Mouse (Mus musculus) forebrain, embryonic 10.5 days (tissue): Measurements from ENCODE around the gene Armc12. TPM values are rescaled to one million over a fixed set of nuclear protein-coding genes. Genes with fewer than 3 reads are reported as not detected.

Experiments
- DNase-seq: peaks from one replicate; pipeline ENCODE4 v3.0.0-alpha.2; 2017; ENCODE audit warnings: low spot score; ENCODE audit errors: extremely low spot score
- H3K27ac ChIP-seq: fragments of 300-500 bp; sonication (generic); 2 replicates; pipeline ENCODE4 v1.5.1; 2016; ENCODE audit warnings: mild to moderate bottlenecking
- H3K27me3 ChIP-seq: fragments of 300-500 bp; sonication (generic); 2 replicates; pipeline ENCODE4 v1.6.1; 2016; ENCODE audit warnings: mild to moderate bottlenecking; ENCODE audit not compliant: poor library complexity, severe bottlenecking
- H3K36me3 ChIP-seq: fragments of 300-500 bp; sonication (generic); replicated peaks from 2 replicates; pipeline ENCODE4 v1.6.1; 2016; ENCODE audit warnings: mild to moderate bottlenecking, moderate library complexity
- H3K4me1 ChIP-seq: fragments of 300-500 bp; sonication (generic); 2 replicates; pipeline ENCODE4 v1.6.1; 2016
- H3K4me3 ChIP-seq: fragments of 300-500 bp; sonication (generic); 2 replicates; pipeline ENCODE4 v1.5.1; 2016; ENCODE audit warnings: mild to moderate bottlenecking, moderate library complexity
- H3K9me3 ChIP-seq: fragments of 300-500 bp; sonication (generic); 2 replicates; pipeline ENCODE4 v1.6.1; 2016; ENCODE audit warnings: mild to moderate bottlenecking, moderate library complexity
- WGBS: fragments of 180-500 bp; shearing (Covaris S2); methylation state at CpG from one replicate; pipeline ENCODE4 v1.1.7; 2016; 5-methylcytosine and 5-hydroxymethylcytosine counted together
- polyA plus RNA-seq: library from polyadenylated mRNA; unstranded; fragments of >200 nt; fragmentation: Nextera tagmentation; extraction: Ambion mirVana; gene quantifications from 2 replicates; pipeline ENCODE4 v1.2.1, GENCODE M21; 2016

Armc12 gene
- polyA plus RNA-seq, 1 experiment from 2014 or later, result not detected

DNA sequence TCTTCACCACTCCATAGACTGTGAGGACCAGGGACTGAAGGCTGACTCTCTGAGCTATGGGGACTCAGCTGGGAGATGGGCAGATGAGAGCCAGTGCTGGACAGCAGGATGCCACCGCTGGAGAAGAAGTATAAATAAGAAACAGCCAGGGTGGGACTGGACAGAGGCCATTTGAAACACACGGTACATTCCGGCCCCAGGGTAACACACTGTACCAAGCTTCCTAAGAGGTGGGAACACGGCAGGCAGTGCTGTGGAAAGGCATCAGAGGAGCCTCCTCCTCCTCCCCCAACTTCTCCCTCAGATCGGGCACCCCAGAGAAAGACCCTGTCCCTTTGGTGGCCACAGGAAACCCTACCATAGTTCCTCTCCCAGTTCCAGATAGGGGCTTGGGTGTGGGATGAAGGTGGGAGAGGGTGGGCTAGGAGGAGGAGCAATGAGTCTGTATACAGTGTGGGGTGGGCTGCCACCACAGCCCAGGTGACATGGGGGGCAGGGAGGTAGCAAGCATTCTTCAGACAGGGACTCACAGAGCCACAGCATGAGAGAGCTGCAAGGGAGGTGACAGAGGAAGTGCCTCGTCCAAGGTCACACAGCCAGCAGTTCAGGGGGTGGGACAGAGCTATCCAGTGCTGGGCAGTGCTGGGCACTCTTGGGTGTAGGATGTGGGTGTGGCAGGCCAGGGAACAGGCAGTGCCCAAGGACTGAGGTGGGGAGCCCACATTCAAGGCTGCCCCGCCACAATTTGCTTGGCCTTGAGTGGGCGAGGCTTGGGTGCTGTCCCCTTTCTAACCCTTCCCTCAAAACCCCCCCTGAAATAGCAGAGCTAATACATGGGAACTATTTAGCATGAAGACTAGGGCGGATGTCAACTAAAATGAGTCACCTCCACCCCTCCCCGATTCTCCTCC lies 14.9 kb upstream of the Armc12 start:
- H3K9me3 ChIP-seq, result peaks cover 7% of the 10 kb centered on the region; the same call in 1 of the 2 replicates
- no peaks in the 10 kb centered on the region for H3K36me3 ChIP-seq
- H3K27ac ChIP-seq, result no peak overlapping the region
- WGBS, result 76% methylated on average over 10 of the region's 10 CpGs
- H3K4me3 ChIP-seq, result no peak overlapping the region
- H3K27me3 ChIP-seq, result peaks cover 75% of the 10 kb centered on the region
- peaks cover 64% of the 10 kb centered on the region for H3K4me1 ChIP-seq
- no peak for DNase-seq

DNA sequence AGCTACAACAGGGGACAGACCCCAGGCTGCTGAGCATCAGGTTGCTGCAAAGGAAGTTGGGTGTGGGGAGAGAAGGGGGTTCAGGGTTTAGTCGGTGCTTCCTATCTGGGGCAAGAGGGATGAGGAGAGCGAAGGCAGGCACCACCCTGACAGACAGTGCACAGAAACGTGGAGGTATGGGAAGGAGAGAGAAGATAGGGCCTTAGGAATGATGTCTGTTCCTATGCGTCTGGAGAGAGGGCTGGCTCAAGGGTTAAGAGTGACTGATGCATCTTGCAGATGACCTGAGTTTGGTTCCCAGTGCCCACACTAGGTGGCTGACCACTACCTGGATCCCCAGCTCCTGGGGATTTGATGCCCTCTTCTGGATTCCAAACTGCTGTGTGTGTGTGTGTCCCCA lies 13.7 kb upstream of the Armc12 start:
- WGBS, result 82% methylated on average over 4 of the region's 4 CpGs
- no peak for DNase-seq
- H3K4me1 ChIP-seq, result peaks cover 55% of the 10 kb centered on the region
- H3K36me3 ChIP-seq, result no peaks in the 10 kb centered on the region
- peaks cover 77% of the 10 kb centered on the region for H3K27me3 ChIP-seq
- no peak overlapping the region; the same call in 1 of the 2 replicates for H3K4me3 ChIP-seq
- no peak overlapping the region for H3K27ac ChIP-seq
- peaks cover 7% of the 10 kb centered on the region; the same call in 1 of the 2 replicates for H3K9me3 ChIP-seq

DNA sequence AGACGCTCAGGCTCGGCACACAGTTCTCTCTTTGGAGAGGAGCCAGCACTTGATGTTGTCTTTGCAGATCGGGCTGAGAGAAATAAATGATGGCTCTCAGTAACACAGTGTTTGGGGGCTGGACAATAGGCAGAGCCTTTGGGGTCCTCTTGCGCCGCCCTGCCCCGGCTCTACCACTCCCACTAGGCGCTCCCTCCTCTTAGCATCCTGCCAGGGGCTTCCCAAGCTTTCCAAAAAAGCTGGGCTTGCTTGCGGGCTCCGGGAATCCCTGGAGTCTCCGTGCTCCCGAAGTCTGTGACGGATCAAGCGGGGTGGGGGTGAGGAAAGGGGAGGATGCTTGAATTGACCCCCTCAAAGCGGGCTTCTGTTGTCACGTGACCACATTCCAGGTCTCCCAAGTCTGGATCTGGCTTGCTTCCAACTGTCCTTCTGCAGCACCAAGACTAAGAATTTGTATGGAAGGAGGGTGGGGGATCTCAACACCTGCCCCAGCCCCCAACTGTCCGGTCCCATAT lies 13.1 kb upstream of the Armc12 start, which contains the start of gene Fkbp5:
TSS of gene Fkbp5 (minus strand) at position 87 of the 515 bp plus-strand sequence.
- H3K27ac ChIP-seq, result peak within 1 kb of the TSS; percentile 85
- peak; percentile 34 for DNase-seq
- WGBS, result 6% methylated on average over 16 of the region's 16 CpGs

DNA sequence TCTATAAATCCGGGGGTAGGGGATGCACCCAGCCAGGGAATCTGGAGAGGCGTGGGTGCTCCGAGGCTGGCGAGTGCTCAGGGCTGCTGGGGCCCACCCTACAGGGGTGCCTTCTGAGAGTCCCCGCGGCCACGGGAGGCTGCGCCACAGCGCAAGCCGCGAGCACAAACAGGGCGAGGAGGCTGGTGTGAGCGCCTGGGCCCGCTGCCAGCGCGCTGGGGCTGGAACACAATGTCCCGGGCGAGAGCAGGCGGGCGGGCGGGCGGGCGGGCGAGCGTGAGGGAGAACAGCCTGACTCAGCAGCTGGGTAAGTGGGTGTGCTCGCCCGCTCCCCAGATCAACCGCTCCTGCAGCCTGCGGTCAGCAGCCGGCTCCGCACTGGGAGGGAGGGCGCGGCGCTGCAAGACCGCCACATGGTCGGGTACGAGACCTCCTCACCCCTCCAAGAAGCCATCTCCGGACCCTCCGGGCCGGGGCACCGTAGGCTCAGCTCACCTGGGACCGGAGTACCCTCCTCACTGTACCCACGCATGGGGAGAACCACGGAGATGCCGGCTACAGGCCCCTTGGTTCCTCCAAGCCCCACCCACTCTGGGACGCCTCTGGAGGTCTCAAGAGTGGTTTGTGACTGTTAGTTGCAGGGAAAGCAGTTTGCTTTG lies 12.5 kb upstream of the Armc12 start:
- peak; percentile 53 for DNase-seq
- Histone ChIP-seq H3K27ac (peak overlapping the region; percentile 85), H3K4me3 (peak overlapping the region; percentile 59), H3K4me1 (peaks cover 57% of the 10 kb centered on the region), H3K27me3 (peaks cover 78% of the 10 kb centered on the region), H3K36me3 (no peaks in the 10 kb centered on the region), H3K9me3 (peaks cover 7% of the 10 kb centered on the region; the same call in 1 of the 2 replicates)
- under 1% methylated on average over 46 of the region's 46 CpGs for WGBS

More for the DNA sequence above, 13.1 kb upstream of the Armc12 start, which contains the start of gene Fkbp5:
- Histone ChIP-seq H3K36me3 (no peaks in the 10 kb centered on the region), H3K4me3 (peak within 1 kb of the TSS; percentile 59), H3K27me3 (peaks cover 78% of the 10 kb centered on the region), H3K9me3 (peaks cover 7% of the 10 kb centered on the region; the same call in 1 of the 2 replicates), H3K4me1 (peaks cover 55% of the 10 kb centered on the region)

DNA sequence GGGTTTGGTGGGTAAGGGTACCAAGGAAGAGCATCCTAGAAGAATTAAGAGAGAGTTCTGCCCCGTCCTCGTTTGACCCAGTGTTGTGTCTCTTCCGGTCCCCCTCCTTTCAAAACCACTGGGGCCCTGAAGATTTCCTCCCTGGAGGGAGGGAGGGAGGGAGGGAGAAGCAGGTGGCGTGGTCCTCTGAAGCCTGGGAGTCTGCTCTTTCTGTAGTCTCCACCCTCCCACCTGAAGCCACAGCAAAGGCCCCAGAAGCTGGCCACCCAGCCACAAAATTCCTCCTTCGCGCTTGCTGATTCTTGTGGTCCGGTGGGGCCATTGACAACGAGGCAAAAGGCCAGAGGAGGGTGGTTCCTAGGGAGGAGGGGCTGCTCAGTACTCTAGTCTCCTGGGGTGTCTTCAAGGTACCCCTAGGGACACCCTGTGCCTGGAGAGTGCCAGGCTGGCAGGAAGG lies 12.0 kb upstream of the Armc12 start:
- Histone ChIP-seq H3K36me3 (no peaks in the 10 kb centered on the region), H3K4me3 (peak overlapping the region; percentile 59), H3K4me1 (peaks cover 63% of the 10 kb centered on the region), H3K27me3 (peaks cover 84% of the 10 kb centered on the region), H3K9me3 (peaks cover 7% of the 10 kb centered on the region; the same call in 1 of the 2 replicates), H3K27ac (peak overlapping the region; percentile 85)
- 17% methylated on average over 8 of the region's 8 CpGs for WGBS
- no peak for DNase-seq

DNA sequence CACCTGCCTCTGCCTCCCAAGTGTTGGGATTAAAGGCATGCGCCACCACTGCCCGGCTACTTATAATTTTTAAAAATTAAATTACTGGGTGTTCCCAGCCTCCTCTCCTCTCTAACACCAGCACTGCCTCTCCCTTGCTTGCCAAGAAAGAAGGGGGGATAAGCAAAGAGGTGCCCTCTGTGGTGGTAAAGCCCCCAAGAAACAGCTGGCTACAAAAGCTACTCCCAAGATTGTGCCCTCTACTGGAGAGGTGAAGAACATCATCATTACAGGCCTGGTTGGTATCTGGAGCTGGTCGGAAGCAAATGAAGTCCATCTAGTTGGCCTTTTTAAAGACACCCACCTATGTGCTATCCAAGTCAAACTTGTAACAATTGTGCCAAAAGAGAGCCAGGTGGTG lies 10.8 kb upstream of the Armc12 start:
- peaks cover 7% of the 10 kb centered on the region; the same call in 1 of the 2 replicates for H3K9me3 ChIP-seq
- no peak for DNase-seq
- no peak overlapping the region for H3K27ac ChIP-seq
- H3K4me1 ChIP-seq, result peaks cover 61% of the 10 kb centered on the region
- no peaks in the 10 kb centered on the region for H3K36me3 ChIP-seq
- H3K27me3 ChIP-seq, result peaks cover 92% of the 10 kb centered on the region
- WGBS, result 93% methylated on average over 3 of the region's 3 CpGs
- H3K4me3 ChIP-seq, result no peak overlapping the region

DNA sequence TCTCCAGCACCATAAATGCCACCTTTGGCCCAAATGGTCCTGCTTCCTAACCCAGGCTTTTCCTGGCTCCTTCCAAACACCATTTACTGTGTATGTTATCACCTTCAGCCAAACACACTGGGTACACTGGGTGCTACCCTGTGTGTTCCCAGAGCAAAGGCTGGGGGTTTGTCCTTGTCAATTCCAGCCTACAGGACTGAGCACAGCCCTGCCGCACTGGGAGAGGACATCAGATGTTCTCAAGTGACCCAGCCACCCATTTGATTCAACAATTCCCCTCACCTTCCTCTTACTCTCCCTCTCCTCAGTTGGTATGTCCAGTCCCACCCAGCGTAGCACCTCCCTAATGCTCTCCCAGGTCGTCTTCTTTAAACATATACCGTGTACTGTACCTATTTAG lies 10.0 kb upstream of the Armc12 start:
- DNase-seq, result no peak
- peaks cover 53% of the 10 kb centered on the region for H3K4me1 ChIP-seq
- H3K27ac ChIP-seq, result no peak overlapping the region
- H3K9me3 ChIP-seq, result peaks cover 7% of the 10 kb centered on the region; the same call in 1 of the 2 replicates
- peaks cover 86% of the 10 kb centered on the region for H3K27me3 ChIP-seq
- no peak overlapping the region for H3K4me3 ChIP-seq
- WGBS, result 87% methylated on average over 4 of the region's 4 CpGs
- H3K36me3 ChIP-seq, result no peaks in the 10 kb centered on the region

DNA sequence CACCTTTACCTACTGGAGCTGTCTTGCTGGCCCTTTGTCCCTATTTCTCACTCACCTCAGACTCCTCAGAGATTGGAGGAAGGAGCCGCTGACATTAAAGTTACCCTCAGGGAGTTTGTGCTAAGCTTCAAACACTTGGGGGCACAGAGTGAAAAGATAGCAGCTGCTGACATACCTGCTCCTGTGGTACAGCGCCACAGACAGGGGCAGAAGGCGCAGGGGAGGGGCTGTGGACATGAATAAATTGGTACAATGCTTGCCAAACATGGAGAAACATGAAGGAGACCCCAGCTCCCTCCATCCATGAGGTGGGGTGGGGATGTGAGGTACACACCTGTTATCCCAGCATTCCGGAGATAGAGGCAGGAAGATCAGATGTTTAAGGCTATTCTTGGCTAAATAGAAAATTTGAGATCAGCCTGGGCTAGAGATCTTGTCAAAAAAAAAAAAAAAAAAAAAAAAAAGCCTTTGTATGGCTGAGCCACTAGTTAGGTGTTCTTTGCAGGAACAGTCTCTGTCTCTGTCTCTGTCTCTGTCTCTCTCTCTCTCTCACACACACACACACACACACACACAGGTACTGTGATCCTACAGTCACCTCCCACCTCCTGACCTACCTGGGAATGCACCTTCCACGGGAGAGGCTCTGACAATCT lies 9.4 kb upstream of the Armc12 start:
- no peak overlapping the region for H3K4me3 ChIP-seq
- peaks cover 7% of the 10 kb centered on the region; the same call in 1 of the 2 replicates for H3K9me3 ChIP-seq
- 68% methylated on average over 5 of the region's 5 CpGs for WGBS
- peaks cover 80% of the 10 kb centered on the region for H3K27me3 ChIP-seq
- peaks cover 49% of the 10 kb centered on the region for H3K4me1 ChIP-seq
- no peak for DNase-seq
- H3K27ac ChIP-seq, result no peak overlapping the region
- no peaks in the 10 kb centered on the region for H3K36me3 ChIP-seq

DNA sequence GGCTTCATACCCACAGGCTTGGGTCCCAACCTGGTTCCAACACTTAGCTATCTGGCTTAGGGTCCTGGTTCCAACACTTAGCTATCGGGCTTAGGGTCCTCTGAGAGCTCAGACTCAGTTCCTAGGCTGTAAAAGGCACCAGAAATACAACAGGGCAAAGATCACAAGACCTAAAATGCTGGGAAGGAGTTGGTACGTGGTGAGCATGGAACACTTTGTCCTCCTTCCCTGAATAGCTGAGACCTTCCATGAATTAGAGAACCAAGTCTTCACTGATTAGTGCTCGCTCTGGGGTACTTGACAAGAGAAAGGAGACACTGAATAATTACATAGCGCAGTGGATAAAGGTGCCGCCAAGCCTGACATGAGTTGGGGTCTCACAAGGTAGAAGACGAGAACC lies 8.7 kb upstream of the Armc12 start:
- WGBS, result 41% methylated on average over 6 of the region's 6 CpGs
- H3K36me3 ChIP-seq, result no peaks in the 10 kb centered on the region
- H3K9me3 ChIP-seq, result peaks cover 7% of the 10 kb centered on the region; the same call in 1 of the 2 replicates
- H3K27me3 ChIP-seq, result peaks cover 75% of the 10 kb centered on the region
- H3K4me1 ChIP-seq, result peaks cover 49% of the 10 kb centered on the region
- no peak for DNase-seq
- no peak overlapping the region for H3K27ac ChIP-seq
- H3K4me3 ChIP-seq, result peak overlapping the region; percentile 78

DNA sequence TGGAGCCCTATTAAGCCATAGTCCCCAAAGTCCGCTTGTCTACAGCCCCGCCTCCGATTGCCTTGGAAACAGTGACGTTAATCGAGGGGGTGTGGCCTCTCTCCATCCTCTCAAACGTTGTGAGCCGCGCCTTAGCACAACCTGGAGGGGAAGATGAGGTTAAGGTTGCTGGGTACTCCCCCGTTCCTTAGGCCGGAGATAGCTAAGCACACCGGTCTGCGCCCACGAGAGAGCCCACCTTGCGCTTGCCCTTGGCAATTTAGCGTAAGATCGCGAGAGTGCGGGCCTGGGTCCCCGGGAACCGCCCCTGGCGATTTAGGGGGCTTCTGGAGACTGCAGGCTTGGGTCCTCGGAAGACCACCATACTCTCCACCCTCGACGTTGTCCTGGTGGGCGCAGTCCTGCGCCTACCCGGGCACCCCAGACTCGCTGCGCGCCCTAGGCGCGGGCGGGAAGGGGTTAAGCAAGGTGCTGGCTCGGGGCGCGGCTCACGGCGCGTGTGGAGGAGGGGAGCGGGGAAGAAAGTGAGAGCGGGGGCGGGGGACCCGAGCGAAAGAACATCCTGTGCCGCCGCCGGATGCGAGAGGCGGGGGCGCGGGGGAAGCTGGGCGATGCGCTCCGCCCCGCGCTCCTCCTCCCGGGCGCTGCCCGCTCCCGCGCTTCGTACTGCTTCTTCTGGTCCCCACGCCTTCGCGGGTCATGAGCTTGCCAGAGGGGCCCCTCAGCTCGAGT lies 7.8 kb upstream of the Armc12 start:
- peaks cover 73% of the 10 kb centered on the region for H3K27me3 ChIP-seq
- DNase-seq, result peak; percentile 85
- H3K4me3 ChIP-seq, result peak overlapping the region; percentile 78
- H3K4me1 ChIP-seq, result peaks cover 43% of the 10 kb centered on the region
- H3K36me3 ChIP-seq, result no peaks in the 10 kb centered on the region
- WGBS, result under 1% methylated on average over 66 of the region's 66 CpGs
- peak overlapping the region; percentile 87 for H3K27ac ChIP-seq
- peaks cover 7% of the 10 kb centered on the region; the same call in 1 of the 2 replicates for H3K9me3 ChIP-seq

DNA sequence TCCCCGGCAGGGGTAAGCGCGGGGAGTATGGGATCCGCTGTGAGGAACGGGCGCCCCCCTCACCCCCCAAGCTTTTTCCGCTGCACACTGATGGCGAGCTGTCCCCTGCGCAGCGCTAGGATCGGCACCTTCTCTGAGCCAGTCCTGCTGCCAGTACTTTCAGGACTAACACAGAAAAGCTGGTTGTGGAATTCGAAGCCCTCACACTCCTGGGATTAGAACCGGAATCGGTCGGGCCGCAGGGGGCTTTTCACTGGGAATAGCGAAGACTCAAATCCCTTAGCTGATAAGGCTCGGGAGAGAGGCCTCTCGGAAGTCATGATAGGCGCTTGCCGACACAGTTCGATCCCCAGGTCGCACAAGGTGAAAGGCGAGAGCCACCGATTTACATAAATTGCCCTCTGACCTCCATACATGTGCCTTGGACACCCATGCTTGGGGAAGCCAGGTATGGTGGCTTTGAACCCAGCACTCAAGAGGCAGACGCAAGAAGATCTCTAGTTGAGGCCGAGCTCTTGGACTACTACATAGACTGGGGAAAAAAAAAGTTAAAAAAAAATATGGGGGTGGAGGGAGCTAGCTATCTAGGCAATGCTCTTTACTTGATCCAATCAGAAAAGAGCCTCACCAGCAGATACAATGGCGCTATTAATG lies 7.1 kb upstream of the Armc12 start:
- Histone ChIP-seq H3K4me1 (peaks cover 39% of the 10 kb centered on the region), H3K27me3 (peaks cover 70% of the 10 kb centered on the region), H3K27ac (peak overlapping the region; percentile 87), H3K4me3 (peak overlapping the region; percentile 78), H3K9me3 (peaks cover 7% of the 10 kb centered on the region; the same call in 1 of the 2 replicates), H3K36me3 (no peaks in the 10 kb centered on the region)
- DNase-seq, result no peak
- WGBS, result 5% methylated on average over 28 of the region's 28 CpGs
